Mouse (Mus musculus): Measurements from ENCODE around the gene Rrp1b.

DNA sequence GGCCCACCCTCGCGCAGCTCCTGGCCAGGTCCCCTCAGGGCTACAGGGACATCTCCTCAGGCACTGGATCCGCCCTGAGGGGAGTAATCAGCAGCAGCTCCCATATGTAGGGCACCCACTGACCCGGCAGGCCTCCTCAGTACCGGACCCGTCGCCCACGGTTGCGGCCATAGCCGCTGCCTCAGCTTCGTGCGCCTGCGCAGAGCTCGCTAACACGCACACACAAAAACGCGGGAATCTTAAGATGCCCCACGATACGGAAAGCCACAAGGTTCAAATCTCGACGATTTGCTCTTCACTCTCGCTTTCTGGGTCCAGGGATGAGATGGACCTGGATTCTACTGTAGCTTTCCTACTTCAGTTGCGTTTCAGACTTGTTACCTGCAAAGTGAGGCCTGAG, 1.6 kb upstream of the Rrp1b start:
- TF ChIP-seq HCFC1 (IDR thresholded peaks at IDR 0.05; ENCODE audit: borderline replicate concordance, insufficient read depth, low read length) (0 out of 2 replicates have a peak, but pooled peaks have one; percentile 41), CHD2 (IDR thresholded peaks at IDR 0.05; ENCODE audit: low read depth, low read length) (no peak), ZC3H11A (IDR thresholded peaks at IDR 0.05; ENCODE audit: borderline replicate concordance, low read depth, low read length) (no peak), MAFK (IDR thresholded peaks at IDR 0.05; ENCODE audit: insufficient read depth, low read depth, low read length) (no peak)

Measured in ES-E14 (cell line).